Mouse (Mus musculus): Measurements from ENCODE around the gene Plekhm3.

Gene Plekhm3

DNA sequence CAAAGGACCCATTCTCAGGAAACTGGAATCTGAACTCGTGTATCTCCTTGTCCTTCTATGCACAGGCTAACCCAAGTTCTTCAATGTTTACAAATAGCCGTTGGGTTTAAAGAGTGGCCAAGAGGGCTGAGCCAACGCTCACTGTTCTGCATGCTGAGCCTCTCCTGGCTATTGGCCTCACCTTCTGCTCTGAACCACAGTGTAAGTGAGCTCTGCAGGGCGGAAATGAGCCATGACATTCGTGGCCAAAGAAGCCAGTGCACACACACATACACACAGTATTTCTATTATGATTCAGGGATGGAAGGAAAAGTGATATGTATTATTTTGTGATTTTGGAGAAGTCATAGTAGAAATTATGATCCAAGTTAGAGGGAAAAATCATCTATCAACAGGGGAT, 138.9 kb downstream of the Plekhm3 start:
- DNase-seq = peak; percentile 52

DNA sequence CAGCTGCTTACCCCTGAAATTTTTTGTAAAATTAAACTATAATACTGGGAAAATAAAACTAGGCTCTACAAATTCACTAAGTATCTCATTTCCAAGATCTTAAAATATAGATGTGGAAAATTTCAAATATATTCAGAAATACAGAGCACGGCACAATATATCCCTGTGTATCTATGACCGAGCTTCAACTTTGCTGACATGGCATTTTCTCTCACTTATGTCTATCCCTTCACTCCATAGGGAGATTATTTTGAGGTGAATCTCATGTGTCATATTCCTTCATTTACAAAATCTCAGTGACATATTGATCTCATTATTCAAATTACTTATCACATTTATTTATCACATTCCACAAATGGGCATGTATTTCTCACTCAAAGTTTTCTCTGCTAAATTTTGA, 143.4 kb downstream of the Plekhm3 start:
- DNase-seq = no peak

DNA sequence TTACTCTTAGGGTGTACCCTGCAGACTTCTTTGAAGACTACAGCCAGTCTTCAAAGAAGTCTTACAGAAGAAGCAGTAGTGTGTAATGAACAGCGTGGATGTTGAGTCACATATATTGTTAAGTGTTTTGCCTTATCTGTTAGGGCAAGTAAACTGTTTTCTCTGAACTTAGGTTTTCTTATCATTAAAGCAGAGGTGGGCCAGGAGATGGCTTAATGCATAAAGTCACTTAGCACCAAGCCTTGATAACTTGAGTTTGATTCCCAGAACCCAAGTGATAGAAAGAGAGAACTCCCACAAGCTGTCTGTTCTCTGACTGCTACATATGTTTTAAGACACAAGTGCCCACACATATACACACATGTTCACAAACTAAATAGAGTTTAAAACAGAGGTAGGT, 144.7 kb downstream of the Plekhm3 start:
- no peak for DNase-seq

- DNase-seq = no peak
Measured at GRCm38 (mm10) chr1:64809085-64809484, 147.5 kb downstream of the Plekhm3 start.

DNA sequence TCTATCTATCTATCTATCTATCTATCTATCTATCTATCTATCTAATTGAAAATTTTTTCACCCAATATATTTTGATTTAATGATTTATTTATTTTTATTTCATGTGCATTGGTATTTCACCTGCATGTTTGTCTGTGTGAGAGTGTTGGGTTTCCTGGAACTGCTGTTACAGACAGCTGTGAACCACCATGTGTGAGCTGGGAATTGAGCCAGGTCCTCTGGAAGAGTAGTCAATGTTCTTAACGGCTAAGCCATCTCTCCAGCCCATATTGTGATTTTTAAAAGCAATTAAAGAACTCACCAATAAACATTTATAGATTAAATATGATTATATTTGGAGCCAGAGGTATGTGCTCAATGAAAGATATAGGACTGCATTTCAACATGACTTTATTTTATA, 148.9 kb downstream of the Plekhm3 start:
- DNase-seq = no peak

DNA sequence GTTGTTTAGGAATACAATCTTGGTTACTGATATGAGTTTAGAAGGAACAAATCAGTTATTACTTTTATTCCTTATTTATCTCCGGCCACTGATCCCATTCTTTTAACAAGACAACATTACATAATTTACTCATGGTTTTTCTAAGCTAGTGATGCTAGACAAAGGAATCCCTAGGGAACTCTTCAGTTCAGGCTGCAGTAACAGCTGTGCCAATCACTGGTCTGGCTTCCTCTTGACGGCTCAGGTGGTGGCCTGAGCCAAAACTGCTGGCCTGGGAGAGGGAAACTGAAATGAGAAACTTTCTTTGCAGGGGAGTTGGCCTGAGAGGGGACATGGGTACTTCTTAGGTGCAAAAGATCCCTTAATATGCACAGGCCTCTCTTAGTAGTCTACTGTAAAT, 151.4 kb downstream of the Plekhm3 start:
- DNase-seq = no peak

DNA sequence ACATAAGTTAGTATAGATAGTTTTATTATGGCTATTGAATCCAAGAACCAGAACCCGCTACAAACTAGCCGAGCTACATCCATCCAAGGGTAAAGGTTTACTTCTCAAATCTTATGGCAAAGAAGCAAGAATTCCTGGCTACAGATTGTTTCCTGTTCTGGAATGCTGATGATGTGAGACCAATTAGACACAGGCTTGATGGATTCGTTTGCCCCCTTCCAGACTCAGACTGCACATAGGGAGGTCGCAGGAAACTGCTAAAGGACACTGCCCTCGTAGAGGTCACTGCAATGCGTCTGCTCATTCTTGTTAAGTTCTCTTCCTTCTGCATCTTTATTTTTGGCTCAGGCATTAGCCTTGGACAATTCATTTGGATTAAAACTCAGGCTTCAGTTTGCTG, 154.0 kb downstream of the Plekhm3 start:
- DNase-seq = no peak

DNA sequence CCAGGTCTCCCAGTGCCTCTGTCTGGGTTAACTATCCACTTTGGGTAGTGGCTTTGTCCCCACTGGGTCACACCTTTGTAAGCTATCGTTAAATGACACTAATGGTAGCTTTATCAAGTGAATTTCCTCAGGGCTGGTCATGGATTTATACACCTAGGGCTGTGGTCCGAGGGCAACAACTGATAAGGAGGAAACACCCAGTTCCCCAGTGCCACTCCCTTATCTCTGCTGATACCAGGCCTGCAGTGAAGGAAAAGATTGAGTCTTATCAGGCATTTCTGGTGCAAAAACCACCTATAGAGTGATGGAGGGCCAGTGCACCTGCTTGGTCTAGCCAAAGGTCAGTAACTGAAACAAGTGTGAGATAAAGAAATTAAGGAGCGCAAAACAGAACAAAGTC, 159.0 kb downstream of the Plekhm3 start:
- no peak for DNase-seq

DNA sequence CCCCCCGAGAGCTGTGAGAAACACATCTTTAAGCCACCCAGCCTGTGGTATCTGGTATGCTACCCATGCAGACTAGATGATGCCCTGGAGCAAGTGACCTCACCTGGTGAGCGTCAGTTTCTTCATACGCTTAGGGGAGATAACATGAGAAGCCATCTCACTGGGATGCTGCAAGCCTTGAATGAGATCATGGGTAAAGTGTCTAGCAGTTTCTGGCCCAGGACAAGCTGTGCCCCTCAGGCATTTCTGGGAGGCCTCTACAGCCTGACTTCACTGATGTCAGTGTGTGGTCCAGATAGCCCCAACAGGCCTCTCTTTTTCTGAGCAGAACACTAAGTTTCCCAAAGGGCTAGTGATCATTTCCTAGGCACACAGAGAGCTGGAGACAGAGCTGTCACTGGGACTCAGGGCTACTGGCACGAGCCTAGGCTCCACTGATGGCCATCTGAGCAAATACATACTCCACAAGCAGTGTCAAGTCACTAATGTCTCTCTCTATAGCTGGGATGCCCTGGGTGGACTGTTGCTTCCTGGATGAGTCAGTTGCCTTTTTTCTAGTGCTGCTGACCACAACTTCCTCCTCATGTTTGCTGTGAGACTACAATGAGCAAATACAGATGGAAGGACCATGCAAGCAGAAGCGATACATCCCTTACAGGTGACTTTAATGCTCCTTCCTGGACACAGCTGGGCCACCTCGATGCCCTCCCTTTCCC, 159.6 kb downstream of the Plekhm3 start:
- DNase-seq = no peak

- DNase-seq = peak; percentile 25
Measured at GRCm38 (mm10) chr1:64795284-64796040, 161.2 kb downstream of the Plekhm3 start.

DNA sequence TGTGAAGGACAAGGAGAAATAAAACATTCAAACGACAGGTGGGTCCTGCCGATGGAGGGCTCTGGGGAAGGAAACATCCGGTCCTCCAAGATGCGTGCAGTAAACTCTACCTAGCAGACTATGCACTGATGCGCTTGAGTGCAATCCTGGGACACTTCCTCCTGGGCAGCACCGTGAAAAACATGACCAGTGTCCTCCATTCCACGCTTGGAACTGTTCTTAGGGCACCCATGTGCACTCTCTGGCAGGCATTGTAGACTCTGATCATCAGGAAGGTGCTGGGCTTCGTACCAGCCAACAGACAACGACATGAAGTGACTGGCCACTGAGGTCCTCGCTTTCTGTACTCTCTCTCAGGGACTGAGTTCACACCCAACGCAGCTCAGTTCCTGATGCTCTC, 162.5 kb downstream of the Plekhm3 start:
- DNase-seq = no peak

- no peak for DNase-seq
Measured at GRCm38 (mm10) chr1:64793234-64793530, 163.4 kb downstream of the Plekhm3 start.

- no peak for DNase-seq
Measured at GRCm38 (mm10) chr1:64792521-64793233, 163.9 kb downstream of the Plekhm3 start.

DNA sequence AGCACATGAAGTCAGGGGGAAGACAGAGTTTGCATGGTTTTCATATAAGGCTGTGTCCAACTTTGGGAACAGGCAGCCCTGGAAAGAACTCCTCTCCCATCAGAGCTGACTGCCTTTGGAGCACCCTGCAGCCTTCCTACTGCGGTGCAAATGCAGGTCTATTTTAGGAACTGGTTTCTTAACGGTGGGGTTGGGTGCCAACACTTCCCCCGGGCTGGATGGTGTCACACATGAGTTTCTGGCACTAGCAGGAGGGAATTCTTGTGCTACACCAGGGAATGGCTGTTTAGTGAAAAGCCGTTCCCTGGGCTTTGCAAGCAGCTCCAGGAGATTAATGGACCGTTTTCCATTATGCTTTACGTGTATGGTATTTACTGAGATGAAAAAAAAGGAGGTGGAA, 164.8 kb downstream of the Plekhm3 start:
- DNase-seq = no peak

DNA sequence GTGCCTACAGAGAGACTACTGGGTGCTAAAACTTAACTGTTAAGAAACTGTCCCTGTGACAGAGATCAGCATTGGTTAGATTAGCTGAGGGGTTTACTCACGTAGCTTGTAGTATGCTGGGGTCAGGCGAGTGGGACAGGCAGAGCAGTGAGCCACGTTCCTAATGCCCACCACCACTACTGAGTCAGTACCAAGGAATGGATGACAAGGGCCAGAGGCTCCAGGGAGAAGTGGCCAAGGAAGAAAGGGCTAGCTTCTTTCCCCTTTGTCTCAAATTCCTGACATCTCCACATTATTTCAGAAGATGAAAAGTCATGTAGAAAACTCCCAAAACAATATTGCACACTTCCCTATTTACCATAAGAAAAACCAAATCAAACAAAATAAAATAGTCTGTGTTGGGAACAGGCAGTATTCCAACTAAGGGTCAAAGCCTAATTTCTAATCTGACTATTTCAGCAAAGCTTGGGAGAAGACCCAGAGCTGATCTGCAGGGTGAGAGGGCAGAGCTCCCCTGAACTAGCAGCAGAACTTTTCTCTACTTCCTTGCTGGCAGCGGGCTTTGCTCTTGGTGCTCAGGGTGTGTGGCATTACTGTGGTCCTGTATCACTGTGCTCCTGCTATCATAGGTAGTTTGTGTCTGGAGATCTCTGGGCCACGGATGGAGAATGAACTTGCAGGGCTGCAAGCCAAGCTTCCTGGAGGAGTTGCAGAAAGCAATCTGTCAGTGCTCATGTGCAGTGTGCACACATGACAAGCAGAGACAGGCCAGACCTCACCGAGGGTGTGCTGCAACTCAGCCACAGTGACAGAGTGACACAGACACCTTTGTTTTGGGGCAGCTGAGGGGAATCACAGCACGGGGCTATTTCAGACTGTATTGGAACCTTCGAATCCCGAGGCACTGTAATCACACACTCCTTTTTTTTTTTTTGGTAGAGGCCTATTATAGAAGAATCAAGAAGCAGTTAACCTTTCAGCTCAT, 165.5 kb downstream of the Plekhm3 start:
- DNase-seq = peak; percentile 16

DNA sequence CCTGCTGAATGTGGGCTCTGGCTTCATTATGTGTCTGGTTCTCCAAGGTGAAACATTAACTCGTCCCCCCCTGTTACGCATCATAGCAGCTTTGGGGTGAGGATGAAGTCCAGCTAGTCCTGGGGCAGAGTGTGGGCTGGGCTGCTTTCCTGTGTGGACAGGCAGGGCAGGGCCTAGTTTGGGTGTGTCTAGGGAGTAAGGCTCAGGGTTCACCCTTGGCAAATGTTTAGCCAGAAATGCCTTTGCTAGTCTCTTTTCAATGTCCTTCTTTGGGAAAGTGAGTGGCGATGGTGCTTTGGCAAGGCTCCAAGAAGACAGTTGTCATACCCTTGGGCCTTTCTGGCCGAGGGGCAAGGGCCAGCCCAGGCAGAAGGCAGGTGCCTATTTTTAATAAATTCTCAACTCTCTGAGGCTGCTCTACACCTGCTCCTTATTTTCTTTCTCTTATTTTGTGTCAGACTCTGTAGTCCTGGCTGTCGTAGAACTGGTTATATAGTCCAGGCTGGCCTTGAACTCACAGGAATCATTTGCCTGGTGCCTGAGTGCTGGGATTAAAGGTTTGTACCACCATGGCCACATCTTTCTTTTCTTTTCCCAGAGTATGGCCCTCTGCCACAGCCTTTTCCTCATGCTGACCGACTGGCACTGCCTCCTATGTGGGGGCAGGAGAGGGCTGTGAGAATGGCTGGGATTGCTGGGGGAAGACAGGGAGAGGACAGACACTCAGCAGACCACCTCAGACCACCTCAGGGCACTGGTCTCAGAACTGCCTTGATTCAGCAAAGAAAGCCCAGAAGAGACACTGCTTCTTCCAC, 168.7 kb downstream of the Plekhm3 start:
- DNase-seq = no peak

DNA sequence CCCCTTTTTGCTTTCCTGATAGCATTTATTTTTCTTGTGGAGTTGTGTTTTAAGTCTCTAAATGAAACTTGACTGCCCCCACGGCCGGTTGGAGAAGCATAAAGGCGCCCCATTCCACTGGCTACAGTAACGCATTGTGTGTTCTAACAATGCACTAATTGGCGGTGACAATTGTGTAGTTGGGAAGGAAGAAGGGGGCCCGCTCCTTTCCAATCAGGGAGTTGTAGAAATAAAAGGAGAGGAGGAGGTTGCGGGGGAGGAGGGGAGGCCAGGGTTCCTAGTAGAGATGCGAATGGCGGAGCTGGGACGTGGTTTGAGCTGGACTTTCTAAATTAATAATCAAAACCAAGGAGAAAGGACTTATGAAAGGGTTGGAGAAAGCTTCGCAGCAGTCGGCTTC, 176.8 kb downstream of the Plekhm3 start:
- DNase-seq = no peak

DNA sequence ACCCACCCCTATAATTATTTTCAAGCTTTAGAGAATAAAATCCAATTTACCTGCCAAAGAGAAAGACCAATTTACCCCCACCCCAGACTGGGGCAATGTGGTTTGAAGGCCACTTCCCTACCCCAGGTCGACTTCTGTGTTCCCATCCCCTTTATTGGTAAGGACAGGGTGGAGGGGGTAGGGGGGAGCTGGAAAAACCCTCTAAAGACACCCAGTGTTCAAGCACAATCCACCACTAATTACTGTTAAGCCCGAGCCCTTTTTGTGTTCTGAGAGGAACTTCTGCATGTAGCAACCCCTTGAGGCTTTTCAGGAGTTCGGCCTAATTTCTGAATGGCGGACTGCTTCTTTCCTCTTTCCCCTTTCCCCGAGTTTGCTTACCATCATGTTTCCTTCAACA, 177.2 kb downstream of the Plekhm3 start:
- DNase-seq = no peak

- no peak for DNase-seq
Measured at GRCm38 (mm10) chr1:64773305-64773704, 183.3 kb downstream of the Plekhm3 start.

DNA sequence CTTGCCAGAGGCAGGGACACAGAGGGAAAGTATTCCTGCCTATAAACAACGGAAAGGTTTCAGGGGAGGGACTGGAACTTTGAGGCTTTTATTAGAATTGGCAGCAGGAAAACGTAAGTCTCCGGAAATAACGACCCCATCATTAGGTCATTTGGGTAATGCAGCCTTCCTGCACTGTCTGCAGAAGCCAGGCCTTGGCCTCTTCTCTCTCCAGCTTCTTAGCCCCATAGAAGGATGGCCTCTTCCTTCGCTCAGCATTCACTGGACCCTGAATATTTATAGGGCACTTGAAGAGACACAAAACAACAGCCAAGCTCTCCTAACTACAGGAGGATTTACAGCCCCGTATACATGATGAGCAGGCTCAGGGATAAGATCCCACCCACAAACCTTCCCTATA, 186.5 kb downstream of the Plekhm3 start:
- no peak for DNase-seq

DNA sequence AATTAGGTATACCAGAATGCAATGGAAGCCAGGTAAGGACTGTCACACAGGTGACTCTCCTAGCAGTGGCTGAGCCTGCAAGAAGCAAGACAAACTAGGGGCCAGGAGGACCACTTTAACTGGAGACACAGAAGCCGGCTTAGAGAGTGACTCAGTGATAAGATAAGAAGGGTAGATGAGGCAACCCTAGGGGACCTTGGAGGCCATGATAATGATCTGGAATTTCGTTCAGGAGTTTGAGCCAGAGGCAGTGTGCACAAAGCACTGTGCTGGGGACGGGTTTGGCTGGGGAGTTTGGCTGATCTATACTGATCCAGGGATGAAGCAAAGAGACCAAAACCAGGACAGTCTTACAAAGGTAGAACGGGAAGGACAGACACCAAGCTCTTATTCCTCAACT, 195.0 kb downstream of the Plekhm3 start:
- DNase-seq = no peak

DNA sequence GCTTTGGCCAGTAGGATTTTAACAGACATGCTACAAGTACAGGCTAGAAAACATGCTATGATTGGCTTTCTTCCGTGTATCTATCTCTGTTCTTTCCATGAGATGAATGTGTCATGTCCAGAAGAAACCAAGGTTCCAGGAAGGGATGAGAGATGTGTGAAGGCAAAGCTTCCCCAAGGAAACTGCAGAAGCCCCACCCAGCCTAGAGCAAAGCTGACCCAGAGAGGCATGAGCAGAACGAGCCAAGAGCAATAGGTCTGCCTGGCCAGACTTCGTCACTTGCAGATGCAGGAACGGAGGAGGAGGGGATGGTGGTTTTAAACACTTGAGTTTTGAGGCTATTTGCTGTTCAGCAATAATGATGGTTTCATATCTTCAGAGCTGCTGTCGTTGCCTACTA, 198.9 kb downstream of the Plekhm3 start:
- DNase-seq = no peak

Measured in cerebellum, adult 8-10 months (tissue).